Mouse (Mus musculus): Measurements from ENCODE around the gene Rpl34.

DNA sequence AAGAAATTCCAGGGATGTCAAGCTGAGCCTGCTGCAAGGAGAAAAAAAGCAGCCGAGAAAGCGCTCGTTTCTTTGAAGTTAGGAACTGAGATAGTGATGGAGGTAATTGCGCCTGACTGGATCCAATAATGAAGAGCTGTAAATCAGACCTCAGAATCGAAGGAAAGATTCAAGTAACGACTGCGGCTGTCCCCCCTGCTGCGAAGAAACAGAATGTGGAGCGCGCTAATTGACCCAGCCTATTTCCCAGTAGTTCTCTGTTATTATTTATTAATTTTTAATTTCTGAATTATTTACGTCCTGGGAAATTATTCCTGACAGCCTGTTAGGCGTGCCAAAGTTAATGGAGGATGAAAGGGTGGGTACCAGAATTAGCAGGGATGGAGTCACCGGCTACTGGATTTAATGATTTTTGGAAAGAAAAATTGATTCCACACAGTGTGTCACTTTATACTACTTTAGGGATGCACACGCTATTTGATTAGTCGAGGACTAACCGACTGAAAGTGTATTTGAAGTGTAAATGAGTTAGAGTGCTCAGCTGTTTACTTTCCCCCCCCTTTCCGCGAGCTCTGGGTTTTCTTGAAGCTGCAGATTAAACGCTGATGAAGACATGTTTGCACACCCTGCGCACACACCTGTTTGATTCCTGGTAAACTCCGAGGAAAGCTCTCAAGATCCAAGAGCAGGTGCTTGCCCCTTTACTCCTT is 7.6 kb upstream of the Rpl34 start:
- TF ChIP-seq CTCF (IDR thresholded peaks at IDR 0.05; ENCODE audit: low read depth) (no peak), EP300 (IDR thresholded peaks at IDR 0.05; ENCODE audit: low read depth) (no peak)

Measured in heart, postnatal 0 days (tissue).